Mouse (Mus musculus) G1E (cell line): Measurements from ENCODE around the gene Pim3.

ENCODE experiments used
- CTCF ChIP-seq: IDR thresholded peaks from 2 replicates; pipeline ENCODE4 v1.5.1; 2012; ENCODE audit warnings: low read depth, low read length, inconsistent platforms, mixed read lengths
- POLR2AphosphoS5 ChIP-seq: IDR thresholded peaks from 2 replicates; pipeline ENCODE4 v1.6.1; 2012; ENCODE audit warnings: low read depth, low read length, inconsistent platforms; ENCODE audit not compliant: insufficient replicate concordance

- TF ChIP-seq POLR2AphosphoS5 (no peak), CTCF (no peak)
Measured at GRCm38 (mm10) chr15:88815196-88815700, 46.7 kb upstream of the Pim3 start.
